Mouse (Mus musculus): ENCODE results near the gene Batf2.

GRCm38 (mm10) chr19:6139701-6140100, 1.1 kb upstream of the Batf2 start:
- TF ChIP-seq POLR2A (IDR thresholded peaks at IDR 0.05; ENCODE audit: low read depth, low read length) (no peak), CTCF (IDR thresholded peaks at IDR 0.05; ENCODE audit: extremely low read depth, insufficient read depth, insufficient read length, insufficient replicate concordance) (no peak)

All from spleen, adult 2 months (tissue).